Mouse (Mus musculus) midbrain, postnatal 0 days (tissue): Measurements from ENCODE around the gene Btbd8. TPM values are rescaled to one million over a fixed set of nuclear protein-coding genes. Genes with fewer than 3 reads are reported as not detected.
A peak's percentile ranks its signal among the peaks of the same experiment; 100 is the strongest.

Experiments
- ATAC-seq: fragments of 200-750 bp; cut with Nextera tagmentation; 2 replicates; pipeline ENCODE4 v1.8.0; 2017; ENCODE audit warnings: moderate number of reproducible peaks, mild to moderate bottlenecking, moderate TSS enrichment, moderate library complexity; ENCODE audit not compliant: low FRiP score
- DNase-seq: peaks from one replicate; pipeline ENCODE4 v3.0.0-alpha.2; 2015; ENCODE audit warnings: low spot score
- H3K27ac ChIP-seq: fragments of 300-500 bp; sonication (generic); 2 replicates; pipeline ENCODE4 v1.5.1; 2014; ENCODE audit warnings: low read depth, mild to moderate bottlenecking, low read length, mixed read lengths
- H3K27me3 ChIP-seq: fragments of 300-500 bp; sonication (generic); 2 replicates; pipeline ENCODE4 v1.6.1; 2014; ENCODE audit warnings: low read length, control low read depth, mixed read lengths; ENCODE audit not compliant: insufficient read depth
- H3K36me3 ChIP-seq: fragments of 300-500 bp; sonication (generic); 2 replicates; pipeline ENCODE4 v1.6.1; 2014; ENCODE audit warnings: low read length, control low read depth, mixed read lengths; ENCODE audit not compliant: insufficient read depth
- H3K4me1 ChIP-seq: fragments of 300-500 bp; sonication (generic); 2 replicates; pipeline ENCODE4 v1.6.1; 2014; ENCODE audit warnings: mild to moderate bottlenecking, control low read depth, antibody characterized with exemption, low read length, mixed read lengths; ENCODE audit not compliant: insufficient read depth
- H3K4me2 ChIP-seq: fragments of 300-500 bp; sonication (generic); 2 replicates; pipeline ENCODE4 v1.6.1; 2014; ENCODE audit warnings: low read depth, mild to moderate bottlenecking, low read length, mixed read lengths; ENCODE audit not compliant: poor library complexity, severe bottlenecking
- H3K4me3 ChIP-seq: fragments of 300-500 bp; sonication (generic); 2 replicates; pipeline ENCODE4 v1.5.1; 2014; ENCODE audit warnings: low read depth, mild to moderate bottlenecking, low read length, moderate library complexity
- H3K9ac ChIP-seq: fragments of 300-500 bp; sonication (generic); replicated peaks from 2 replicates; pipeline ENCODE4 v1.6.1; 2014; ENCODE audit warnings: mild to moderate bottlenecking, low read length, moderate library complexity, mixed read lengths; ENCODE audit not compliant: poor library complexity, severe bottlenecking
- H3K9me3 ChIP-seq: fragments of 300-500 bp; sonication (generic); 2 replicates; pipeline ENCODE4 v1.6.1; 2016; ENCODE audit warnings: low read length, control low read depth
- CTCF ChIP-seq: IDR thresholded peaks from 2 replicates; pipeline ENCODE4 v1.5.1; 2016; ENCODE audit warnings: antibody characterized with exemption, mild to moderate bottlenecking
- WGBS: fragments of 180-500 bp; shearing (Covaris S2); extraction: QIAGEN DNeasy Blood & Tissue Kit; methylation state at CpG from one replicate; pipeline ENCODE4 v1.1.7; 2014; 5-methylcytosine and 5-hydroxymethylcytosine counted together
- polyA plus RNA-seq: library from polyadenylated mRNA; unstranded; fragments of >200 nt; fragmentation: Nextera tagmentation; extraction: Ambion mirVana; gene quantifications from 2 replicates; pipeline ENCODE4 v1.2.1, GENCODE M21; 2015
- total RNA-seq: library from RNA; depleted of rRNA; stranded (reverse); fragments of >200 nt; gene quantifications from 2 replicates; pipeline ENCODE4 v1.2.3, GENCODE M21; 2014

Gene Btbd8
- total and polyA plus RNA-seq, 2 experiments from 2014 or later = 24.9 to 38.9 TPM

DNA sequence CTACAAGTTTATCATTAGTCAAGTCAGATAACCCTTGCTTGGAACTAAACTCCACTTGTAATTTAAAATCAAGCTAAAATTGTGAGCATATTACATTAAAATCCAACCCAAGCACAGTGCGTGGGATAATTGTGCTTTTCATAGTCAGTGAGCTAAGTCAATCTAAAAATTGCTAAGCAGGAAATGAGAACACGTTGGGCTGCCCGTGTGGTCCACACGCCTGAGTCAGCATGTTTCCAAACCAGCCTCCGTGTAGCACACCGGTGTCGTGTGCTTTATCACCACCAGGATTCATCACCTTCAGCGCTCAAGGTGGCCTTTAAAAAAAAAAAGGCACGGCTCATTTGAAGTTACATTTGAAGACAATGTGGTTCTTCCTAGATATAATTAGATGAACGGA is 86.5 kb downstream of the Btbd8 start:
- DNase-seq (no peak), ATAC-seq (no peak)
- H3K4me2 ChIP-seq = no peak overlapping the region
- no peaks in the 10 kb centered on the region for H3K4me1 ChIP-seq
- H3K27me3 ChIP-seq = no peaks in the 10 kb centered on the region
- no peaks in the 10 kb centered on the region for H3K9me3 ChIP-seq
- H3K9ac ChIP-seq = no peak overlapping the region
- H3K27ac ChIP-seq = no peak overlapping the region
- no peak overlapping the region for H3K4me3 ChIP-seq
- H3K36me3 ChIP-seq = no peaks in the 10 kb centered on the region
- WGBS = 88% methylated on average over 10 of the region's 10 CpGs
- TF ChIP-seq CTCF = no peak

- DNase-seq (no peak), ATAC-seq (no peak)
- Histone ChIP-seq H3K36me3 (no peaks in the 10 kb centered on the region), H3K4me1 (no peaks in the 10 kb centered on the region), H3K9ac (no peak overlapping the region), H3K9me3 (no peaks in the 10 kb centered on the region), H3K27me3 (no peaks in the 10 kb centered on the region), H3K27ac (no peak overlapping the region), H3K4me3 (no peak overlapping the region), H3K4me2 (no peak overlapping the region)
- WGBS = 94% methylated on average over 3 of the region's 3 CpGs
- TF ChIP-seq CTCF = no peak
Measured at GRCm38 (mm10) chr5:107528856-107529255, 91.1 kb downstream of the Btbd8 start.

- TF ChIP-seq CTCF = no peak
- no peak for DNase-seq
- Histone ChIP-seq H3K27me3 (no peaks in the 10 kb centered on the region), H3K4me1 (no peaks in the 10 kb centered on the region), H3K9me3 (no peaks in the 10 kb centered on the region), H3K27ac (no peak overlapping the region), H3K4me3 (no peak overlapping the region), H3K36me3 (no peaks in the 10 kb centered on the region), H3K9ac (no peak overlapping the region), H3K4me2 (no peak overlapping the region)
- ATAC-seq = no peak
- 68% methylated on average over 2 of the region's 2 CpGs for WGBS
Measured at GRCm38 (mm10) chr5:107533590-107533989, 95.8 kb downstream of the Btbd8 start.

DNA sequence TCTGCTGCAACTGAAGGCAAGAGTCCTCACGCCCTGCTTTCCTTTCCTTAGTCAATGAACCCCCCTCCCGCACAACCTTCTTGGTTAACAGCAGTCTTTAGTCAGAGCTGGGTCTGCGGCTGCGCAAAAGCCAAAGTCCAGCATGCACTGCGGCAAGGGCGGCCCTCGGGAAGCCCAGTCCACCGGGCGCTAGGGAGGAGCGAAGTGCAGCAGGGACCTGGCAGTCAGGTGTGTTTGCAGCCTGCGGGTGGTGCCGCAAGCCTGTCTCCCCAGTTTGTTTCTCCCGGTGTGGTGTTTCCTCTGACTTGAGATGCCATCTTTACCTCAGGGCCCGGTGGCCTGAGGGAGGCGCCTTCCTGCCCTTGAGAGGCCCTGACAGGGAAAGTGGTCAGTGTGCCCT is 96.8 kb downstream of the Btbd8 start, which contains the start of gene 1700028K03Rik:
TSS of gene 1700028K03Rik (plus strand) at position 129 of the 400 bp plus-strand sequence.
- H3K9me3 ChIP-seq = no peaks in the 10 kb centered on the region
- no peak within 1 kb of the TSS for H3K27ac ChIP-seq
- DNase-seq (no peak), ATAC-seq (no peak)
- TF ChIP-seq CTCF = no peak
- WGBS = 79% methylated on average over 15 of the region's 15 CpGs
- H3K4me3 ChIP-seq = no peak within 1 kb of the TSS
- no peaks in the 10 kb centered on the region for H3K4me1 ChIP-seq
- no peak within 1 kb of the TSS for H3K9ac ChIP-seq
- no peaks in the 10 kb centered on the region for H3K27me3 ChIP-seq
- no peaks in the 10 kb centered on the region for H3K36me3 ChIP-seq
- H3K4me2 ChIP-seq = no peak within 1 kb of the TSS

- Histone ChIP-seq H3K4me2 (no peak overlapping the region), H3K27me3 (no peaks in the 10 kb centered on the region), H3K27ac (0 out of 2 replicates have a peak overlapping the region, but pooled peaks have one; percentile 21), H3K9ac (no peak overlapping the region), H3K36me3 (no peaks in the 10 kb centered on the region), H3K9me3 (no peaks in the 10 kb centered on the region), H3K4me3 (no peak overlapping the region), H3K4me1 (no peaks in the 10 kb centered on the region)
- 17% methylated on average over 7 of the region's 7 CpGs for WGBS
- DNase-seq (peak; percentile 33), ATAC-seq (no peak)
- no peak for TF ChIP-seq CTCF
Measured at GRCm38 (mm10) chr5:107541696-107542095, 103.9 kb downstream of the Btbd8 start.

DNA sequence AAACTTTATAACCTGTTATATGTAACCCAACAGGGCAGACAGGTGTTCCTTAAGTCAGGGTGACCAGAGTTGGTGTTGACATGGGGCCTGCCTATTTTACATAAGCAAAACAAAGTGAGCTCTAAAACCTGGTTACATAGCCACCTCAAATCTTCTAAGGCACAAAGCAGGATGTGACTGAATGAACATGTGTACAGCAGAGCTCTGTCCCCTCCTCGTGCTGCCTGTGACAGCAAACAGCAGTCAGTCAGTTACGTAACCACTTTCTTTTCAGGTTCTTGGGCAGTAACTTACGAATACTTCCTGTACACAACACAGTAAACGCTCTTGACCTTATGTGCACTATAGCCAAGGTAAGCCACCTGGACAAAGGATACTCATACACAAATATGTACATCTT is 108.1 kb downstream of the Btbd8 start:
- no peaks in the 10 kb centered on the region for H3K9me3 ChIP-seq
- no peak overlapping the region for H3K27ac ChIP-seq
- peaks cover 8% of the 10 kb centered on the region; the same call in 1 of the 2 replicates for H3K36me3 ChIP-seq
- H3K4me3 ChIP-seq = no peak overlapping the region
- WGBS = 83% methylated on average over 4 of the region's 4 CpGs
- ATAC-seq (no peak), DNase-seq (no peak)
- H3K4me1 ChIP-seq = no peaks in the 10 kb centered on the region
- no peak for TF ChIP-seq CTCF
- no peak overlapping the region for H3K9ac ChIP-seq
- H3K27me3 ChIP-seq = no peaks in the 10 kb centered on the region
- no peak overlapping the region for H3K4me2 ChIP-seq
